Mouse (Mus musculus): Measurements from ENCODE around the gene Sirpb1b.
"Not testable (repeated sequence)": the region's sequence is repeated elsewhere in the genome, so short reads cannot be mapped to it uniquely, and the experiment has no call there.

Sirpb1b gene

DNA sequence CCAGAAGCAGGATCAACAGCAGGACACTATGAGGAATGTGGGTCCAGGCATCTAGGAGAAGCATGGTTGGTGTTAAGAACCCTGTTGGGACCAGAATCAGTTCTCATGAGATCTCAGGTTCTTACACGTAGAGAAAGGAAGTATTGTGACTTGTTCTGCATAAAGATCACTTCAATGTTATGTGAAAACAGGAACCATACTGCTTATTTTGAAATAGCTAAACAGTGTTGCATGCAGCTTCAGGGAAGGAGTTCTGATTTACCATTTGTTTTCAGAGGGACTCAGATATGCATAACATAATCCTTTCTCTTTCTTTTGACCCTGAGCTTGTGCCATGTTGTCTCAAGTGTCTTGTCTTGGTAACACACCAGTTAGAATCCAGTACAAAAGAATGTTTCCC lies at the start of gene Sirpb1b:
Sirpb1b (minus strand) TSS at position 179 of the 400 bp plus-strand sequence.
- DNase-seq (ENCODE audit: low spot score) = not testable (repeated sequence)

DNA sequence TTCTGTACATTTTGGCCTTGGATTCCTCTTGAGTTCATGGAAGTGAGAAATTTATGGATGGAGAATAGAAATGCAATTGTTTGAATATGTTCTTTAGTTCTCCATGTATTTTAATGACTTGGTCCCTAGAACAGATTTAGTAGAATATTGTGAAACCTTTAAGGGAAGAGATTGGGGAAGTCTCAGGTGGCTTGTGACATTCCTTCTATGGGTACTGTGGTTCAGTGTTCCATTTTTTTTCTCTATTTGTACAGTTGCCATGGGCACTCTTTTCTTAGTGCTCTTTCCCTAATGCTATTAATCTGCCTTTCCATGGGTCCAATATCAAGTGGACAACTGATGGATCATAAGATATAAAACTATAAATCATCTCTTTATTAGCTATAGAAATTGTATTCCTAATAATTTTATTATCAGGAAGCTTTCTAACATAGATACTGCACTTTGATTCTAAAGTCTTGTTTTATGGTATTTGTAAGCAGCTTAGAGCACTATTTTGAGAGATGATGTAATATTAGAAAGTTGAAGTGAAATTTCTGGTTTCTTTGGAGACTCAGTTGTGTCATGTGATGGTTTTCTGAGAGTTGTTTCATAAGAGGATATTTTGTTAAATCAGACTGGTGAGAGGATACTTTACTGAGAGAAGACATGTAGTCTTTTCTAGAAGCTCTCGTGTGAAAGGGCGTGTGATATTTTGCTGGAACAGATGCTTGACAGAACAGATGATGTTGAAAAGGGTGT lies 15.7 kb upstream of the Sirpb1b start:
- DNase-seq (ENCODE audit: low spot score) = not testable (repeated sequence)

DNA sequence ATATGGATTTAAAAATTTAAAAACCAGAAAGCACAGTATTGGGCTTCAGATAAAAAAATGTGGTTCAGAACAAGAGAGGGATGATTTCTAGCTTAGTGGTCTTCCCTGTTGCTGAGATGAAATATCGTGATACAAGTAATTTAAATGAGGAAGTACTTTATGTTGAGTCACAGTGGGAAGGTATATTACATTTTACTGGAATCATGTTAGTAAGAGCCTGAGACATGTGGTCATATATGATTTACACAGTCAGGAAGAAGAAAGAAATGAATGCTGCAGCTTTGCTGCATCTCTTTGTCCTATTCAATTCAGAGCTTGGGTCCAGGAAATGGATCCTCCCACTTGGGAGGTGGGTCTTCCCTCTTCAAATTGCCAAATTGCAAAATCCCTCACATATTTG lies 11.8 kb upstream of the Sirpb1b start:
- DNase-seq (ENCODE audit: low spot score) = not testable (repeated sequence)

DNA sequence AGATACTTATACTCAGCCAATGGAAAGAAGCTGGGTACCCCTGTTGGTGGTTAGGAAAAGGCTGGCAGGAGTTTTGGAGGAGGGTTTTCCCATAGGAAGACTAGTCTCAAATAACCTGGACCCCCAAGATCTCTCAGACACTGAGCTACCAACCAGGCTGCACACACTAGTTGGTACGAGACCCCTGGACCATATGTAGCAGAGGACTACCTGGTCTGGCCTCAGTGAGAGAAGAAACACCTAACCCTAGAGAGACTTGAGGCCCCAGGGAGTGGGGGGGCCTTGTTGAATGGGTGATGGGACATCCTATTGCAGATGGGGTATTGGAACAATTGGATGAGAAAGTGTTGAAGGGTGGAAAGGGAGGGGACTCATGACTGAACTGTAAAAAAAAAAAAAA lies 8.6 kb upstream of the Sirpb1b start:
- no peak for DNase-seq (ENCODE audit: low spot score)

DNA sequence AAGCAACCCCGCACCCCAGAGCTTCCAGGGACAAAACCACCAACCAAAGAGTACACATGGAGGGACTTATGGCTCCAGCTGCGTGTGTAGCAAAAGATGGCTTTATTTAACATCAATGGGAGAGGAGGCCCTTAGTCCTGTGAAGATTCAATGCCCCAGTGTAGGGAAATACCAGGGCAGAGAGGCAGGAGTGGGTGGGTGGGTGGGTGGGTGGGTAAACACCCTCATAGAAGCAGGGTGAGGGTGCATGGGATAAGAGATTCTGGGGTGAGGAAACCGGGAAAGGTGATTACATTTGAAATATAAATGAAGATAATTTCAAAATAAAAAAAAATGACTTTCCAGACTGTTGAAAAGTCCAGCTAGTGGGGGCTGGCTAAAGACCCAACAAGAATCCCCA lies 8.1 kb upstream of the Sirpb1b start:
- not testable (repeated sequence) for DNase-seq (ENCODE audit: low spot score)

DNA sequence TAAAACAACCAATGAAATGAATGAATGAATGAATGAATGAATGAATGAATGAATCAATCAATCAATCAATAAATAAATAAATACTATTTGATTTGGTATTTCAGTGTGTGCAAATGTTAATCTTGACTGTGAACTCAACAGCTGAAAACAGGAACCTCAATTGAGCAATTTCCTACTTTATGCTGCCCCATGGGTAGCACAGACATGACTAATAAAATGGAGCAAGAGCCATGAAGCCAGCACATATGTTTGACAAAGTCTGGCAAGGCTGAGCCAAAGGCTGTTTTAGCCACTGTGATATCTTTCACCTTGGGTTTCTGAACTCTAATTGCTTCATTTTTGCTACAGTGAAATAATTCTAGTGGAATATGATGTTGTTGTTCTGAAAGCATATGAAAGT lies 1.6 kb upstream of the Sirpb1b start:
- DNase-seq (ENCODE audit: low spot score) = not testable (repeated sequence)

DNA sequence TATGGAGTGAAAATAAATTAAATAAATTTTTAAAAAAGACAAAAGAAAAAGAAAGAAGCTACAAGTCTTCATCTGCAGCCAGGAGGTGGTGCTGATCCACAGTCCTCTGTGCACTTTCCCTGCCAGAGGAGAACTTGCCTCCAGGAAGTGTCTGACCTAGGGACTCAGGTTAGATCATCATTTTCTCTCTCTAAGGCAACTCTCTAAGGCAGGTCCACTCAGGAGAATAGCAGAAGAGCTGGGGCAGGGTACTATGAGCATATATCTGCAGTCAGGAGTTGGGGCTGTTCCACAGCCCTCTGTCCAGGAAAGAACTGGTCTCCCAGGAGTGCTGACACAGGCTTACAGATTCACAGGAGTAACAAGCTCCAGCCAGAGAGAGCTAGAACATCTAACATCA lies 46.3 kb downstream of the Sirpb1b start:
- no peak for DNase-seq (ENCODE audit: low spot score)

DNA sequence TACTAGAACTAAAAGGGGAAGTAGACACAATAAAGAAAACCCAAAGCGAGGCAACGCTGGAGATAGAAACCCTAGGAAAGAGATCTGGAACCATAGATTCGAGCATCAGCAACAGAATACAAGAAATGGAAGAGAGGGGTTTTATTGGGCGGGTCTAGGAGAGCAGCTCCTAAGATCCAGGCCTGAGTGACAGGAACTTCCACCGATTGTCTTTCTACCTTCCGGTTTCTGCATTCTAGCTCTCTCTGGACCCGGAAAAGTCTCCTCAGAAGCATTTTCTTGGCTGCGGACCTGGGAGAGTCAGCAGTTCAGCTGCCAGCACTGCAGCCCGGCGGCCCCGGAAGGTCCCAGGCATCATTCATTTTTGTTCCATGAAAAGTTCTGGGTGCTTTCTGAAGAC lies 61.3 kb downstream of the Sirpb1b start:
- not testable (repeated sequence) for DNase-seq (ENCODE audit: low spot score)

DNA sequence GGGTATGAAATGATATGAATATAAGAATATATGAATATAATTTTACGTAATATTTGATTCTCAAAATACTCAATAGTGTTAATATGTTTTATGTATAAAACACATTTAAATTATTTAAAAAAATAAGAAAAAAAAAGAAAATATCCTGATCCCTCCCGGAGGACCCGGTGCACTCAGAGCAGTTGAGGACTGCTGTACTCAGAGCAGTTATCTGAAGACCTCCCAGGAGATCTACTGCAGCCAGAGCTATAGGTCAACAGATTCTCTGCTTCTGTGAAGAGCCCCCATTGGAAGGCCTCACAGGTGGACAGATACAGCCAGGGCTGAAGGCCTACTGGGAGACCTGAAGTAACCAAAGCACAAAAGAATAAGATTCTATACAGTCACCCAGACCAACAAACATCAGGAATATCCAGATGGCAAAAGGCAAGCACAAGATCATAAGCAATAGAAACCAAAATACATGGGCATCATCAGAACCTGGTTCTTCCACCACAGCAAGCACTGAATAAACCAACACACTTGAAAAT lies 67.0 kb downstream of the Sirpb1b start:
- not testable (repeated sequence) for DNase-seq (ENCODE audit: low spot score)

DNA sequence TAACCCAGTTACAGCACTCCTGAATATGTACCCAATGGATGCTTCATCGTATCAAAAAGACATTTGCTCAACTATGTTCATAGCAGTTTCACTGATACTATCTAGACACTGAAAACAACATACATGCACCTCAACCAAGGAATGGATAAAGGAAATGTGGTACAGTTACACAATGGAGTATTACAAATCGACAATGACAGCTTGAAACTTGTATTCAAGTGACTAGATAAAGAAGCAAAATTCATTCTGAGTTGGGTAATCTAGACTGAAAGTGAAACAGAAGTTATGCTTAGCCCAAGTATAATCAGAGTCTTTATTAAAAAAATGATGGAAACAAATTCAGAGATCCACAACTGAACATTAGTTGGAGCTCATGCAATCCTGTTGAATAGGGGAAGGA lies 100.0 kb downstream of the Sirpb1b start:
- DNase-seq (ENCODE audit: low spot score) = not testable (repeated sequence)

DNA sequence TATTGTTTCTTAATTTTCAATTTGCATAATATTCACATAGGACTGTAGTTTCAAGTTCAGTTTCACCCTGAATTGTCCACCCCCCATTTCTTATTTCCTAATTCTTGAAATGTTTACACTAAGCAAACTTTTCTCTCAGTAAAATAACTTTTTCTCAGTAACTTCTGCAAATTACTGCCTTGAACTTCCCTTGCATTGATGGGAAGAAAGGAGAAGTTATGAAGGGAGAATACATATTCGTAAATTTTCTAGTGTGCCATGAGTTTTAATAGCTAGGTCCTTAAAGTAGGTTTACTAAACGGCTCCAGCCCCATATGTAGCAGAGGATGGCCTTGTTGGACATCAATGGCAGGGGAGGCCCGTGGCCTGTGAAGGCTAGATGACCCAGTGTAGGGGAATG lies 104.7 kb downstream of the Sirpb1b start:
- DNase-seq (ENCODE audit: low spot score) = not testable (repeated sequence)

Measured in ovary, postnatal 14 days (tissue).